Mouse (Mus musculus) hindbrain, embryonic 16.5 days (tissue): ENCODE data around the gene Tnfrsf18. TPM values are rescaled to one million over a fixed set of nuclear protein-coding genes. Genes with fewer than 3 reads are reported as not detected.
A peak's percentile ranks its signal among the peaks of the same experiment; 100 is the strongest.

Experiments
- ATAC-seq: fragments of 200-750 bp; cut with Nextera tagmentation; 2 replicates; pipeline ENCODE4 v1.8.0; 2017; ENCODE audit warnings: moderate TSS enrichment, moderate library complexity
- H3K27ac ChIP-seq: fragments of 300-500 bp; sonication (generic); 2 replicates; pipeline ENCODE4 v1.5.1; 2014; ENCODE audit warnings: low read depth, mild to moderate bottlenecking, control low read depth, low read length, moderate library complexity
- H3K27me3 ChIP-seq: fragments of 300-500 bp; sonication (generic); replicated peaks from 2 replicates; pipeline ENCODE4 v1.6.1; 2014; ENCODE audit warnings: low read length; ENCODE audit not compliant: control insufficient read depth, insufficient read depth
- H3K36me3 ChIP-seq: fragments of 300-500 bp; sonication (generic); 2 replicates; pipeline ENCODE4 v1.6.1; 2014; ENCODE audit warnings: mild to moderate bottlenecking, low read length, moderate library complexity, mixed read lengths; ENCODE audit not compliant: control insufficient read depth, insufficient read depth
- H3K4me1 ChIP-seq: fragments of 300-500 bp; sonication (generic); 2 replicates; pipeline ENCODE4 v1.6.1; 2014; ENCODE audit warnings: low read depth, low read length; ENCODE audit not compliant: control insufficient read depth, insufficient read depth
- H3K4me2 ChIP-seq: fragments of 300-500 bp; sonication (generic); 2 replicates; pipeline ENCODE4 v1.6.1; 2014; ENCODE audit warnings: mild to moderate bottlenecking, low read length, control low read depth, moderate library complexity
- H3K4me3 ChIP-seq: fragments of 300-500 bp; sonication (generic); 2 replicates; pipeline ENCODE4 v1.5.1; 2014; ENCODE audit warnings: mild to moderate bottlenecking, low read length, control low read depth, moderate library complexity
- H3K9ac ChIP-seq: fragments of 300-500 bp; sonication (generic); 2 replicates; pipeline ENCODE4 v1.6.1; 2014; ENCODE audit warnings: low read depth, mild to moderate bottlenecking, control low read depth, low read length, moderate library complexity
- H3K9me3 ChIP-seq: fragments of 300-500 bp; sonication (generic); 2 replicates; pipeline ENCODE4 v1.6.1; 2014; ENCODE audit warnings: mild to moderate bottlenecking, low read length, moderate library complexity; ENCODE audit not compliant: control insufficient read depth
- WGBS: fragments of 180-500 bp; shearing (Covaris S2); extraction: QIAGEN DNeasy Blood & Tissue Kit; methylation state at CpG from one replicate; pipeline ENCODE4 v1.1.7; 2014; 5-methylcytosine and 5-hydroxymethylcytosine counted together
- microRNA counts: library from miRNA; unstranded; fragments of <30 nt; microRNA quantifications from one replicate; lab custom pipeline; 2016
- microRNA-seq: library from miRNA; unstranded; fragments of <30 nt; microRNA quantifications from one replicate; pipeline ENCODE4, GENCODE M21; 2017
- polyA plus RNA-seq: library from polyadenylated mRNA; unstranded; fragments of >200 nt; fragmentation: Nextera tagmentation; extraction: Ambion mirVana; gene quantifications from 2 replicates; pipeline ENCODE4 v1.2.1, GENCODE M21; 2015

Gene Tnfrsf18
- polyA plus RNA-seq, 1 experiment from 2014 or later = 1.7 TPM

DNA sequence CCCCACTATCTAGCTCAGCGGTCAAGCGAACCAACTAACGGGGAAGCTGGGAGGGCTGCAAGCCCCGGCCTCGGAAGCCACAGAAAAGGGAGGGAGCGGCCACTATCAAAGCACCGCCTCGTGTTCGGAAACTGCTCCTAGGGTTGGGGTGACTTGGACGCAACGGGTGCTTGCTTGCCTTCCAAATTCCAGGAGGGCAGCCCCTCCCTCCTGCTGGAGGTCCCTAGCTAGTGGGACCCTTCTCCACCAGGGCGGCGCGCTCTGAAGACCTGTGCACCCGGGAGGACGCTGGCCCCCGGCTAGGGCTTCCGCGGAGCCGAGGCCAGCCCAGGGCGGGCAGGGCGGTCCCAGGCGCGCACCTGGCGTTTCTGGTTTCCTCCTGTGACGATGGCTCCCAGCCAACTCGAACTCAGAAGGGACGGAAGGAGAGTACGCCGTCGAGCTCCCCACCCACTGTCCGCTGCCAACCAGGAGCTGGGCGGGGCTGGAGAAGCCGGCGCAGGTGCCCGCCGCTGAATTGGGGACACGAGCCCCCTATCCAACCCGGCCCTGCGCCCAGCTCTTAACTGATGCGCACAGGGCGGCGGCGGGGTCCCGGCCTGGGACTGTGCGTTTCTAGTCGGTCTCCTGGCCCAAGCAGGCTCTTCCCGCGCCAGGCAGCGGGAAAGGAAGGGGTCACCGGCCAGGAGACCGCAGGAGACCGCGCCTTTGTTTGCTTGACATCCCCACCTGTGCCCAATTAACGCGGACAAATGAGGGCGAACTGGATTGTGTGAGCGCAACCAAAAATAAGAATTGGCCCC, 51.7 kb downstream of the Tnfrsf18 start:
- H3K27me3 ChIP-seq = peaks cover 8% of the 10 kb centered on the region
- H3K36me3 ChIP-seq = no peaks in the 10 kb centered on the region
- peaks cover 8% of the 10 kb centered on the region for H3K4me1 ChIP-seq
- H3K9ac ChIP-seq = peak overlapping the region; percentile 57
- peak overlapping the region; percentile 43 for H3K4me3 ChIP-seq
- peak overlapping the region; percentile 73 for H3K4me2 ChIP-seq
- peak; percentile 37; the same call in 1 of the 2 replicates for ATAC-seq
- WGBS = under 1% methylated on average over 51 of the region's 58 CpGs
- no peaks in the 10 kb centered on the region for H3K9me3 ChIP-seq
- no peak overlapping the region for H3K27ac ChIP-seq

MicroRNAs within 50 kb of the gene (microRNA counts, 519-probe panel; counts per million panel counts)
- microRNA mmu-miR-200a (lab: Ali Mortazavi, UCI) = 1,882 counts per million, percentile 23 among the panel's probes with 10 or more counts
- microRNA mmu-miR-200b (lab: Ali Mortazavi, UCI) = 2,401 counts per million, percentile 60 among the panel's probes with 10 or more counts
- microRNA mmu-miR-429 (lab: Ali Mortazavi, UCI) = 1,742 counts per million, percentile 18 among the panel's probes with 10 or more counts

Small RNAs within 50 kb of the gene (microRNA-seq; reads per million reads assigned to microRNA genes)
- gene Mir200a (6.7 reads per million, percentile 22 among the genes with 10 or more reads in this experiment), gene Mir200b (29.4 reads per million, percentile 35 among the genes with 10 or more reads in this experiment), gene Mir429 (106 reads per million, percentile 50 among the genes with 10 or more reads in this experiment)

Other genes starting within 250 kb of the Tnfrsf18 start
- 0.89 and 1.3 TPM in 2 replicates for gene Tmem88b, start 240.3 kb upstream of the Tnfrsf18 start, polyA plus RNA-seq
- not detected in 2 replicates for gene Ankrd65, start 235.7 kb upstream of the Tnfrsf18 start, polyA plus RNA-seq
- gene Mrpl20, start 223.3 kb upstream of the Tnfrsf18 start, polyA plus RNA-seq = 251 and 267 TPM in 2 replicates
- 118 and 132 TPM in 2 replicates for gene Ccnl2, start 213.7 kb upstream of the Tnfrsf18 start, polyA plus RNA-seq
- 133 and 143 TPM in 2 replicates for gene Aurkaip1, start 194.9 kb upstream of the Tnfrsf18 start, polyA plus RNA-seq
- 35.7 and 36.5 TPM in 2 replicates for gene Mxra8, start 186.5 kb upstream of the Tnfrsf18 start, polyA plus RNA-seq
- 10.2 and 10.7 TPM in 2 replicates for gene Dvl1, start 178.8 kb upstream of the Tnfrsf18 start, polyA plus RNA-seq
- 0.29 and 0.40 TPM in 2 replicates for gene Tas1r3, start 162.8 kb upstream of the Tnfrsf18 start, polyA plus RNA-seq
- 30.2 and 31.7 TPM in 2 replicates for gene Cptp, start 156.7 kb upstream of the Tnfrsf18 start, polyA plus RNA-seq
- gene Ints11, start 156.6 kb upstream of the Tnfrsf18 start, polyA plus RNA-seq = 67.2 and 74.7 TPM in 2 replicates
- 66.6 and 66.7 TPM in 2 replicates for gene Pusl1, start 134.4 kb upstream of the Tnfrsf18 start, polyA plus RNA-seq
- 62.3 and 74.5 TPM in 2 replicates for gene Acap3, start 134.3 kb upstream of the Tnfrsf18 start, polyA plus RNA-seq
- 97.6 and 98.8 TPM in 2 replicates for gene Ube2j2, start 82.3 kb upstream of the Tnfrsf18 start, polyA plus RNA-seq
- 13.9 and 16.4 TPM in 2 replicates for gene C1qtnf12, start 63.8 kb upstream of the Tnfrsf18 start, polyA plus RNA-seq
- gene B3galt6, start 33.5 kb upstream of the Tnfrsf18 start, polyA plus RNA-seq = 35.5 and 35.7 TPM in 2 replicates
- gene Sdf4, start 33.3 kb upstream of the Tnfrsf18 start, polyA plus RNA-seq = 120 and 124 TPM in 2 replicates
- 0.64 TPM in 1 of 2 replicates, not detected in the other for gene Tnfrsf4, start 12.3 kb upstream of the Tnfrsf18 start, polyA plus RNA-seq
- gene Ttll10, start 33.2 kb downstream of the Tnfrsf18 start, polyA plus RNA-seq = not detected in 2 replicates
- 28.0 and 31.3 TPM in 2 replicates for gene 9430015G10Rik, start 83.8 kb downstream of the Tnfrsf18 start, polyA plus RNA-seq
- 0.40 and 0.52 TPM in 2 replicates for gene Rnf223, start 104.3 kb downstream of the Tnfrsf18 start, polyA plus RNA-seq
- 94.4 and 118 TPM in 2 replicates for gene Agrn, start 171.3 kb downstream of the Tnfrsf18 start, polyA plus RNA-seq
- 1.4 and 1.8 TPM in 2 replicates for gene Isg15, start 174.7 kb downstream of the Tnfrsf18 start, polyA plus RNA-seq
- 3.7 and 5.3 TPM in 2 replicates for gene AW011738, start 177.1 kb downstream of the Tnfrsf18 start, polyA plus RNA-seq
- gene Perm1, start 189.7 kb downstream of the Tnfrsf18 start, polyA plus RNA-seq = 2.2 and 2.4 TPM in 2 replicates
- 26.2 and 29.2 TPM in 2 replicates for gene Plekhn1, start 208.7 kb downstream of the Tnfrsf18 start, polyA plus RNA-seq
- gene Noc2l, start 209.8 kb downstream of the Tnfrsf18 start, polyA plus RNA-seq = 43.2 and 48.7 TPM in 2 replicates
- 1.9 and 2.0 TPM in 2 replicates for gene Samd11, start 229.5 kb downstream of the Tnfrsf18 start, polyA plus RNA-seq